In the genomic region with DNA sequence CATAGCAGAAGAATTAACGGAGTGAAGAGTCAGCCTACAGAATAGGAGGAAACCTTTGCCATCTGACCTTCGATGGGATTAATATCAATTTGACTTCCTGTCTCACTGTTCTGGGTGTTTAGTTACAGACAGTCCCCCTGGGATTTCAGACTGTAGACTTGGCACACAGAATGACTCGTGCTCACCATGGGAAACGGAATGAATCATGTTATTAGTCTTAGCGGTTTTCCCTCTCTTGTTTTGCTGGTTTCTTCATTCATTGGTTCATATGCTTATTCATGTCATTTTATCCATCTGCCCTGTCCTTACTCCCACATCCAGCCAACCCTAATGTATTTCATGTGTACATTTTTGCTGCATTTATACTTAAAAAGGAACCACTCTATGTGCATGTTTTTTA, we compare ENCODE assay signal across 18 mouse cellular contexts. TPM values are rescaled to one million over a fixed set of nuclear protein-coding genes. Genes with fewer than 3 reads are reported as not detected.
DNase-seq lines count a peak whose midpoint lies in the region; ATAC-seq and TF ChIP-seq lines count a peak whose summit lies in the region.
"Had no signal": no experiment of that assay in that cellular context is flagged by ENCODE, and none has a peak within 500 bp of the region (broad histone marks: within the 10 kb centered on the region; RNA-seq: fewer than 3 reads in every experiment).

No protein-coding gene starts in this region.

- H3K4me2 ChIP-seq in kidney, embryonic 15.5 days = no peak overlapping the region
- H3K4me2 ChIP-seq: forebrain, embryonic 13.5 days; heart, embryonic 11.5 days; intestine, embryonic 15.5 days had no signal

- TF ChIP-seq POLR2A in embryonic fibroblast, embryonic 13.5 days (IDR thresholded peaks at IDR 0.05; ENCODE audit: low read depth, low read length) = no peak

- H3K9ac ChIP-seq in kidney, embryonic 15.5 days = no peak overlapping the region
- H3K9ac ChIP-seq: forebrain, embryonic 13.5 days; intestine, embryonic 15.5 days had no signal

- H3K9me3 ChIP-seq in kidney, embryonic 15.5 days (replicated peaks) = no peaks in the 10 kb centered on the region
- H3K9me3 ChIP-seq: forebrain, embryonic 13.5 days; G1E; intestine, embryonic 15.5 days; limb, embryonic 10.5 days had no signal

- peaks cover 14% of the 10 kb centered on the region; the same call in 1 of the 2 replicates for H3K4me1 ChIP-seq in kidney, embryonic 15.5 days
- H3K4me1 ChIP-seq in embryonic fibroblast, embryonic 13.5 days (ENCODE audit: control insufficient read depth, insufficient read depth, low read length) = peaks cover 18% of the 10 kb centered on the region
- H3K4me1 ChIP-seq: forebrain, embryonic 13.5 days; intestine, embryonic 15.5 days had no signal

- H3K4me3 ChIP-seq in kidney, embryonic 15.5 days (replicated peaks) = no peak overlapping the region
- no peak overlapping the region for H3K4me3 ChIP-seq in embryonic fibroblast, embryonic 13.5 days (ENCODE audit: insufficient read depth, low read length)
- H3K4me3 ChIP-seq: forebrain, embryonic 13.5 days; intestine, embryonic 15.5 days; limb, embryonic 10.5 days had no signal

- H3K27ac ChIP-seq in kidney, embryonic 15.5 days = no peak overlapping the region
- H3K27ac ChIP-seq in embryonic fibroblast, embryonic 13.5 days (ENCODE audit: insufficient read depth, low read length) = peak overlapping the region; percentile 51; the same call in 1 of the 2 replicates
- H3K27ac ChIP-seq: forebrain, embryonic 13.5 days; intestine, embryonic 15.5 days; limb, embryonic 10.5 days had no signal

- no peaks in the 10 kb centered on the region for H3K36me3 ChIP-seq in kidney, embryonic 15.5 days
- H3K36me3 ChIP-seq: G1E; intestine, embryonic 15.5 days; limb, embryonic 10.5 days had no signal

- H3K27me3 ChIP-seq in kidney, embryonic 15.5 days = no peaks in the 10 kb centered on the region
- H3K27me3 ChIP-seq: forebrain, embryonic 13.5 days; intestine, embryonic 15.5 days had no signal

- DNase-seq in adrenal gland, postnatal 14 days = peak; percentile 31
- DNase-seq in adrenal gland, adult 8-10 months = no peak
- peak; percentile 23 for DNase-seq in kidney, adult 9 months
- DNase-seq in 3T3-L1 (ENCODE audit: low read depth, low spot score) = peak; percentile 94
- DNase-seq in thymus, postnatal 14 days = no peak
- DNase-seq in urinary bladder, adult 2 months (ENCODE audit: low spot score) = no peak
- DNase-seq: B cell, adult 2 months; kidney, postnatal 4 days; midbrain, embryonic 14.5 days; right cerebral cortex, postnatal 14 days had no signal

- no peak for ATAC-seq in kidney, embryonic 15.5 days (replicated peaks; ENCODE audit: low FRiP score)
- ATAC-seq: activated CD4-positive, CD25-positive, alpha-beta regulatory T cell, adult 4 months; forebrain, embryonic 13.5 days; intestine, embryonic 15.5 days had no signal

- TF ChIP-seq CTCF in embryonic fibroblast, embryonic 13.5 days (IDR thresholded peaks at IDR 0.05; ENCODE audit: borderline replicate concordance, insufficient read depth, low read length) = no peak

- WGBS in kidney, embryonic 15.5 days = 28% methylated on average over 5 of the region's 5 CpGs

RNA-seq across cellular contexts. Expression of a gene that starts 14.3 kb away (rescaled TPM):
- total RNA-seq in adrenal gland, postnatal 14 days (2021) = 17.1 and 19.6 TPM in 2 replicates
- 1 to 10 TPM; 5.7 to 8.3 (median 7.3) TPM for total RNA-seq in adrenal gland, adult 8-10 months (2022)
- 9.9 and 10.6 TPM in 2 replicates for polyA plus RNA-seq in kidney, embryonic 15.5 days (2015; fragmentation: Nextera tagmentation; extraction: Ambion mirVana)
- polyA plus RNA-seq in embryonic fibroblast, embryonic 13.5 days (2011; ENCODE audit: insufficient read length, low read depth, missing spikeins) = 47.3 and 93.9 TPM in 2 replicates
- polyA plus RNA-seq in urinary bladder, adult 2 months (2012; rRNA removed) = 8.7 and 10.3 TPM in 2 replicates

RNA-seq across cellular contexts. Expression of a gene that starts 40.8 kb away (rescaled TPM):
- total RNA-seq in adrenal gland, postnatal 14 days (2021) = 23.7 and 27.1 TPM in 2 replicates
- 10 to 100 TPM; 28.9 to 36.8 (median 33.7) TPM for total RNA-seq in adrenal gland, adult 8-10 months (2022)
- polyA plus RNA-seq in kidney, embryonic 15.5 days (2015; fragmentation: Nextera tagmentation; extraction: Ambion mirVana) = 19.1 and 19.2 TPM in 2 replicates
- polyA plus RNA-seq in embryonic fibroblast, embryonic 13.5 days (2011; ENCODE audit: insufficient read length, low read depth, missing spikeins) = 17.6 and 20.0 TPM in 2 replicates
- 17.9 and 18.5 TPM in 2 replicates for polyA plus RNA-seq in urinary bladder, adult 2 months (2012; rRNA removed)

Comparison
In these comparisons a context has a peak if more than half of its experiments do, and no peak if none do; other contexts are left out.
1. DNase-seq: peak in adrenal gland, postnatal 14 days (single experiment), kidney, adult 9 months (single experiment) and 3T3-L1 (single experiment); none in adrenal gland, adult 8-10 months (single experiment), thymus, postnatal 14 days (single experiment) and urinary bladder, adult 2 months (single experiment).